Mouse (Mus musculus) megakaryocyte, embryonic 14.5 days (primary cell): ENCODE results near the gene Col1a1.

Source experiments
- FLI1 ChIP-seq: IDR thresholded peaks from 2 replicates; pipeline ENCODE4 v1.6.1; 2012; ENCODE audit warnings: low read length, inconsistent platforms, mixed read lengths
- GATA1 ChIP-seq: IDR thresholded peaks from 3 replicates; pipeline ENCODE4 v1.6.1; 2012; ENCODE audit warnings: mixed read lengths, low read length, inconsistent platforms, borderline replicate concordance

DNA sequence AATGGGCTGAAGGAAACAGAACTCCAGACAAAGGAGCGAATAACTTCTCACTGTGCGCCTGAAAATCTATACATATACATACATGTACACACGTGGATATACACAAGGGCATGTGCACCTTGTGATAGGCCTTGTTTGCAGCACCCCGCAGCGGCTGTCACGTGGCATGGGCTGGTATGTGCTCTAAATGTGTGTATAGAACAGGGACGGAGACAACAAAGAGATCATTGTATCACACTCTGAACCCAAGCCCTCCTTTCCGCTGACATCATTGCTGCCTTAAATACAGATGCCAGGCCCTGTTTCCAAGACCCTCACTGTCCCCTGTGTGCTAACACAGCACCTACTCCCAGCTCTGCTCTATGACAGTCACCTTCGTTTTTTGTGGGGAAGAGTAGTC, 19.1 kb downstream of the Col1a1 start:
- TF ChIP-seq FLI1 (no peak), GATA1 (no peak)
